Mouse (Mus musculus) olfactory bulb, adult 2 months (tissue): ENCODE measurements at regions not wholly inside any gene's neighbourhood (a gene's known extent, or its start where the extent isn't known, plus 50 kb on each side); places are given as distances from the start of the nearest gene placed in this dataset.

ENCODE experiments used
- CTCF ChIP-seq: fragments of 200-500 bp; IDR thresholded peaks from 2 replicates; pipeline ENCODE4 v1.5.1; 2012; ENCODE audit warnings: low read depth, mild to moderate bottlenecking, low read length, moderate library complexity; ENCODE audit not compliant: insufficient read depth
- POLR2A ChIP-seq: fragments of 200-500 bp; IDR thresholded peaks from 2 replicates; pipeline ENCODE4 v1.6.1; 2012; ENCODE audit warnings: mild to moderate bottlenecking, low read depth, low read length, moderate library complexity; ENCODE audit not compliant: insufficient read depth

DNA sequence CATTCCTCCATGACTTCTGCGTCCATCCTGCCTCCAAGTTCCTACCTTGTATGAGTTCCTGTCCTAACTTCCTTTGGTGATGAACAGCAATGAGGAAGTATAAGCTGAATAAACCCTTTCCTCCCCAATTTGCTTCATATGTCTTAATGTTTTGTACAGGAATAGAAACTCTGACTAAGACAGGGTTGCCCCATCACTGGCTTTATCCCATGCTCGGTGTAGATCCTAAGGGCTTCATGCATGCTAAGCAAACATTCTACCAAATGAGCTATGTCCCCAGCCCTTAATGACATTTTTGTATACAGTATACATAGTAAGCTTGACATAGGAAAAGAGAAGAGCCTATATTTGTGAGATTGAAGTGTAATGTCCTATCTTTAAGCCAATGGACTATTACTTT lies 54.7 kb upstream of the Mycbp2 start:
- TF ChIP-seq POLR2A = no peak
- no peak for TF ChIP-seq CTCF
